Mouse (Mus musculus) midbrain, embryonic 16.5 days (tissue): ENCODE measurements around the gene Drd4. TPM values are rescaled to one million over a fixed set of nuclear protein-coding genes. Genes with fewer than 3 reads are reported as not detected.

ENCODE experiments used
- ATAC-seq: fragments of 200-750 bp; cut with Nextera tagmentation; 2 replicates; pipeline ENCODE4 v1.8.0; 2017; ENCODE audit warnings: moderate TSS enrichment
- H3K27ac ChIP-seq: fragments of 300-500 bp; sonication (generic); 2 replicates; pipeline ENCODE4 v1.5.1; 2014; ENCODE audit warnings: mild to moderate bottlenecking, low read length, mixed read lengths
- H3K27me3 ChIP-seq: fragments of 300-500 bp; sonication (generic); 2 replicates; pipeline ENCODE4 v1.6.1; 2014; ENCODE audit warnings: low read depth, low read length, mixed read lengths; ENCODE audit not compliant: control insufficient read depth, insufficient read depth
- H3K36me3 ChIP-seq: fragments of 300-500 bp; sonication (generic); 2 replicates; pipeline ENCODE4 v1.6.1; 2014; ENCODE audit warnings: mild to moderate bottlenecking, low read length, moderate library complexity, mixed read lengths; ENCODE audit not compliant: control insufficient read depth, insufficient read depth
- H3K4me1 ChIP-seq: fragments of 300-500 bp; sonication (generic); 2 replicates; pipeline ENCODE4 v1.6.1; 2014; ENCODE audit warnings: mild to moderate bottlenecking, low read length, mixed read lengths; ENCODE audit not compliant: control insufficient read depth, insufficient read depth
- H3K4me2 ChIP-seq: fragments of 300-500 bp; sonication (generic); 2 replicates; pipeline ENCODE4 v1.6.1; 2014; ENCODE audit warnings: mild to moderate bottlenecking, low read length, mixed read lengths
- H3K4me3 ChIP-seq: fragments of 300-500 bp; sonication (generic); 2 replicates; pipeline ENCODE4 v1.5.1; 2014; ENCODE audit warnings: low read depth, mild to moderate bottlenecking, low read length, moderate library complexity, mixed read lengths
- H3K9ac ChIP-seq: fragments of 300-500 bp; sonication (generic); 2 replicates; pipeline ENCODE4 v1.6.1; 2014; ENCODE audit warnings: low read depth, low read length, mixed read lengths
- H3K9me3 ChIP-seq: fragments of 300-500 bp; sonication (generic); replicated peaks from 2 replicates; pipeline ENCODE4 v1.6.1; 2014; ENCODE audit warnings: mild to moderate bottlenecking, low read length, mixed read lengths; ENCODE audit not compliant: control insufficient read depth, poor library complexity, severe bottlenecking
- WGBS: fragments of 180-500 bp; shearing (Covaris S2); extraction: QIAGEN DNeasy Blood & Tissue Kit; methylation state at CpG from one replicate; pipeline ENCODE4 v1.1.7; 2014; 5-methylcytosine and 5-hydroxymethylcytosine counted together
- polyA plus RNA-seq: library from polyadenylated mRNA; unstranded; fragments of >200 nt; fragmentation: Nextera tagmentation; extraction: Ambion mirVana; gene quantifications from 2 replicates; pipeline ENCODE4 v1.2.1, GENCODE M21; 2015

The Drd4 gene
- polyA plus RNA-seq, 1 experiment from 2014 or later: 1.2 TPM

GRCm38 (mm10) chr7:141265739-141266561 lies 25.9 kb upstream of the Drd4 start, which contains the start of gene Irf7:
Gene Irf7, minus strand, starts transcription at chr7:141266481.
- H3K4me2 ChIP-seq: peak within 1 kb of the TSS; percentile 56
- peaks cover 18% of the 10 kb centered on the region for H3K36me3 ChIP-seq
- peak; percentile 59; the same call in 1 of the 2 replicates for ATAC-seq
- no peak within 1 kb of the TSS for H3K27ac ChIP-seq
- H3K9ac ChIP-seq: peak within 1 kb of the TSS; percentile 27; the same call in 1 of the 2 replicates
- H3K4me1 ChIP-seq: peaks cover 6% of the 10 kb centered on the region
- WGBS: 14% methylated on average over 25 of the region's 25 CpGs
- no peaks in the 10 kb centered on the region for H3K27me3 ChIP-seq
- H3K4me3 ChIP-seq: peak within 1 kb of the TSS; percentile 27
- H3K9me3 ChIP-seq: no peaks in the 10 kb centered on the region

- no peak for ATAC-seq
- Histone ChIP-seq H3K27ac (no peak overlapping the region), H3K4me1 (peaks cover 6% of the 10 kb centered on the region), H3K4me3 (no peak overlapping the region), H3K27me3 (no peaks in the 10 kb centered on the region), H3K9ac (no peak overlapping the region), H3K36me3 (peaks cover 4% of the 10 kb centered on the region; the same call in 1 of the 2 replicates), H3K4me2 (no peak overlapping the region), H3K9me3 (no peaks in the 10 kb centered on the region)
- 79% methylated on average over 24 of the region's 24 CpGs for WGBS
Observed at GRCm38 (mm10) chr7:141268466-141269272, 23.1 kb upstream of the Drd4 start.

GRCm38 (mm10) chr7:141269273-141269545 lies 22.6 kb upstream of the Drd4 start:
- 87% methylated on average over 14 of the region's 14 CpGs for WGBS
- no peak overlapping the region for H3K9ac ChIP-seq
- H3K4me3 ChIP-seq: no peak overlapping the region
- no peaks in the 10 kb centered on the region for H3K9me3 ChIP-seq
- no peaks in the 10 kb centered on the region for H3K27me3 ChIP-seq
- peaks cover 6% of the 10 kb centered on the region for H3K4me1 ChIP-seq
- ATAC-seq: no peak
- H3K36me3 ChIP-seq: no peaks in the 10 kb centered on the region
- no peak overlapping the region for H3K4me2 ChIP-seq
- no peak overlapping the region for H3K27ac ChIP-seq

- 84% methylated on average over 3 of the region's 3 CpGs for WGBS
- Histone ChIP-seq H3K27me3 (no peaks in the 10 kb centered on the region), H3K36me3 (no peaks in the 10 kb centered on the region), H3K9ac (no peak overlapping the region), H3K4me3 (no peak overlapping the region), H3K9me3 (no peaks in the 10 kb centered on the region), H3K4me1 (peaks cover 3% of the 10 kb centered on the region), H3K27ac (no peak overlapping the region), H3K4me2 (no peak overlapping the region)
- ATAC-seq: no peak
Observed at GRCm38 (mm10) chr7:141270631-141271030, 21.2 kb upstream of the Drd4 start.

- no peaks in the 10 kb centered on the region for H3K9me3 ChIP-seq
- H3K4me1 ChIP-seq: peaks cover 5% of the 10 kb centered on the region
- H3K9ac ChIP-seq: no peak overlapping the region
- no peak overlapping the region for H3K4me3 ChIP-seq
- 89% methylated on average over 9 of the region's 9 CpGs for WGBS
- peaks cover 5% of the 10 kb centered on the region for H3K27me3 ChIP-seq
- ATAC-seq: no peak
- no peak overlapping the region for H3K4me2 ChIP-seq
- no peaks in the 10 kb centered on the region for H3K36me3 ChIP-seq
- H3K27ac ChIP-seq: no peak overlapping the region
Observed at GRCm38 (mm10) chr7:141275356-141275755, 16.4 kb upstream of the Drd4 start.

GRCm38 (mm10) chr7:141276546-141276945 lies 15.3 kb upstream of the Drd4 start, which contains the start of gene Cdhr5:
Gene Cdhr5, minus strand, starts transcription at chr7:141276786.
- Histone ChIP-seq H3K4me3 (no peak within 1 kb of the TSS), H3K9me3 (no peaks in the 10 kb centered on the region), H3K27me3 (peaks cover 5% of the 10 kb centered on the region), H3K36me3 (no peaks in the 10 kb centered on the region), H3K4me2 (no peak within 1 kb of the TSS), H3K27ac (no peak within 1 kb of the TSS), H3K9ac (no peak within 1 kb of the TSS), H3K4me1 (peaks cover 5% of the 10 kb centered on the region)
- 82% methylated on average over 11 of the region's 11 CpGs for WGBS
- ATAC-seq: no peak

- no peak for ATAC-seq
- Histone ChIP-seq H3K4me1 (peaks cover 5% of the 10 kb centered on the region), H3K27ac (no peak overlapping the region), H3K9me3 (no peaks in the 10 kb centered on the region), H3K4me2 (peak overlapping the region; percentile 97; the same call in 1 of the 2 replicates), H3K36me3 (no peaks in the 10 kb centered on the region), H3K9ac (peak overlapping the region; percentile 25; the same call in 1 of the 2 replicates), H3K4me3 (no peak overlapping the region; the same call in 1 of the 2 replicates), H3K27me3 (peaks cover 5% of the 10 kb centered on the region)
- WGBS: 89% methylated on average over 11 of the region's 11 CpGs
Observed at GRCm38 (mm10) chr7:141277701-141278678, 13.8 kb upstream of the Drd4 start.

- Histone ChIP-seq H3K9ac (peak within 1 kb of the TSS; percentile 74), H3K4me2 (peak within 1 kb of the TSS; percentile 97), H3K9me3 (no peaks in the 10 kb centered on the region), H3K36me3 (no peaks in the 10 kb centered on the region), H3K27me3 (peaks cover 5% of the 10 kb centered on the region), H3K4me1 (peaks cover 5% of the 10 kb centered on the region), H3K4me3 (peak within 1 kb of the TSS; percentile 56), H3K27ac (0 out of 2 replicates have a peak within 1 kb of the TSS, but pooled peaks have one; percentile 11)
- ATAC-seq: peak; percentile 82
- 2% methylated on average over 44 of the region's 46 CpGs for WGBS
Observed at GRCm38 (mm10) chr7:141278766-141279590, 12.8 kb upstream of the Drd4 start, which contains the start of gene Sct. Gene Sct, minus strand, starts transcription at chr7:141279133.
